Mouse (Mus musculus) C2C12 (cell line): ENCODE measurements around the gene Il1r1.

Experiments
- CTCF ChIP-seq: IDR thresholded peaks from one replicate; pipeline ENCODE4 v1.5.1; 2011; ENCODE audit not compliant: control insufficient read depth, insufficient read depth, insufficient read length
- FOSL1 ChIP-seq: IDR thresholded peaks from one replicate; pipeline ENCODE4 v1.8.0; 2011; ENCODE audit warnings: mild to moderate bottlenecking, low read length; ENCODE audit not compliant: poor library complexity, insufficient read depth, severe bottlenecking
- MAX ChIP-seq: IDR thresholded peaks from one replicate; pipeline ENCODE4 v1.6.1; 2011; ENCODE audit warnings: mild to moderate bottlenecking, control low read depth
- MYOD1 ChIP-seq: IDR thresholded peaks from one replicate; pipeline ENCODE4 v1.6.1; 2011; ENCODE audit warnings: low read depth; ENCODE audit not compliant: control insufficient read depth, insufficient read length
- MYOG ChIP-seq: IDR thresholded peaks from one replicate; pipeline ENCODE4 v1.6.1; 2011; ENCODE audit not compliant: control insufficient read depth, insufficient read length; ENCODE audit errors: extremely low read depth
- USF1 ChIP-seq: IDR thresholded peaks from one replicate; pipeline ENCODE4 v1.6.1; 2011; ENCODE audit warnings: low read depth, mild to moderate bottlenecking, control low read depth, moderate library complexity

DNA sequence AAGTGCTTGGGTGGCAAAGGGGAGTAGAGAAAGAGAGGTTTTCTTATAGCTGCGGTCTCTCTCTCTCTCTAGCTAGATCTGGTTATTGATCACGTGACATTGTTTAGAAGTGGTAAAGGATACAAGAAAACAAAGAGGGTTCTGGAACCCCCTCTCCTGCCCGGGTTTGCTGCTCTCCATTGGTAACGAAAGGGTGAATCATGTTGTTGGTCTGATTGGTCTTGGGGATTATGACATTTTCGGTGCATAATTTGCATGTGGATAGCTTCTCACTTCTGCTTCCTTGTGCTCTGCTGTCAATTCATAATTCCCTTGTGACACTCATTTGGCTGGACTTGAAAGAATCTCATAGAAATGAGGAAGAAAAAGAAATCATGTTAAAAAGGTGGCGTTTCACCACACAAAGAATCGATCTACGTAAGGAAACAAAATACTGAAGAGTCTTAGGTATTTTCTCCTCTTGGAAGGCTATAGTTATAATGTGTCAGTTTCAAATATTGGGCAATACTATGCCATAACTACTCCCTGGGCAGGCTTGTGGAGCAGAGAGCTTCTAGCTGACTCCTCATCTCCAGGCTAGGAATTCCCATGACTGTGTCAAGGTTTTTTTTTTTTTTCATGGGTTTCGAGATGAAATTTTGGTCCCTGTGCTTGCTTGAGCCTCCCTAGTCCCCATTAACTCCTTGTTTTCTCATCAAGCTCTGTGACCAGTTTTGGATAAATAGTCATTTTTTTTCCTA lies 15.6 kb downstream of the Il1r1 start:
- no peak for TF ChIP-seq CTCF
- TF ChIP-seq MAX: no peak
- no peak for TF ChIP-seq USF1
- TF ChIP-seq MYOG: no peak
- TF ChIP-seq MYOD1: no peak
- no peak for TF ChIP-seq FOSL1
